Mouse (Mus musculus) liver, adult 2 months (tissue): ENCODE measurements around the gene Gnrhr. TPM values are rescaled to one million over a fixed set of nuclear protein-coding genes. Genes with fewer than 3 reads are reported as not detected.

ENCODE experiments used
- DNase-seq: peaks from one replicate; pipeline ENCODE4 v3.0.0-alpha.2; 2011; ENCODE audit warnings: low read depth, low spot score; ENCODE audit errors: extremely low read depth
- H3K27ac ChIP-seq: fragments of 200-500 bp; replicated peaks from 2 replicates; pipeline ENCODE4 v1.5.1; 2012; ENCODE audit warnings: low read depth, mild to moderate bottlenecking, control low read depth, inconsistent platforms, low read length; ENCODE audit not compliant: insufficient read depth
- H3K27me3 ChIP-seq: fragments of 200-500 bp; 2 replicates; pipeline ENCODE4 v1.6.1; 2012; ENCODE audit warnings: mild to moderate bottlenecking, moderate library complexity, low read length, inconsistent platforms; ENCODE audit not compliant: control insufficient read depth, insufficient read depth
- H3K36me3 ChIP-seq: fragments of 200-500 bp; 2 replicates; pipeline ENCODE4 v1.6.1; 2012; ENCODE audit warnings: low read length, inconsistent platforms; ENCODE audit not compliant: control insufficient read depth, insufficient read depth
- H3K4me1 ChIP-seq: fragments of 200-500 bp; 2 replicates; pipeline ENCODE4 v1.6.1; 2011; ENCODE audit warnings: low read length; ENCODE audit not compliant: control insufficient read depth, insufficient read depth
- H3K4me3 ChIP-seq: fragments of 200-500 bp; 2 replicates; pipeline ENCODE4 v1.5.1; 2011; ENCODE audit warnings: low read depth, mild to moderate bottlenecking, control low read depth, low read length, moderate library complexity; ENCODE audit not compliant: insufficient read depth
- H3K79me2 ChIP-seq: fragments of 200-500 bp; 2 replicates; pipeline ENCODE4 v1.6.1; 2012; ENCODE audit warnings: inconsistent platforms, mild to moderate bottlenecking, low read length, moderate library complexity; ENCODE audit not compliant: control insufficient read depth, insufficient read depth
- H3K9ac ChIP-seq: fragments of 200-500 bp; 2 replicates; pipeline ENCODE4 v1.6.1; 2012; ENCODE audit warnings: low read depth, mild to moderate bottlenecking, control low read depth, inconsistent platforms, low read length
- CTCF ChIP-seq: fragments of 200-500 bp; IDR thresholded peaks from 2 replicates; pipeline ENCODE4 v1.5.1; 2011; ENCODE audit warnings: low read depth, low read length, control low read depth
- POLR2A ChIP-seq: fragments of 200-500 bp; IDR thresholded peaks from 2 replicates; pipeline ENCODE4 v1.6.1; 2011; ENCODE audit warnings: low read length, control low read depth; ENCODE audit not compliant: insufficient read depth; ENCODE audit errors: extremely low read depth
- WGBS: fragments of 180-500 bp; shearing (Covaris S2); methylation state at CpG from one replicate; pipeline ENCODE4 v1.1.7; 2018; 5-methylcytosine and 5-hydroxymethylcytosine counted together
- polyA plus RNA-seq: library from polyadenylated mRNA; depleted of rRNA; stranded (reverse); fragments of >200 nt; gene quantifications from 2 replicates; pipeline ENCODE4 v1.2.3, GENCODE M21; 2012; rRNA removed
- total RNA-seq: library from RNA; depleted of rRNA; stranded (reverse); fragments of >200 nt; gene quantifications from 2 replicates; pipeline ENCODE4 v1.2.3, GENCODE M21; 2014; rRNA removed

Gene Gnrhr
- total and polyA plus RNA-seq, 2 experiments, result not detected

DNA sequence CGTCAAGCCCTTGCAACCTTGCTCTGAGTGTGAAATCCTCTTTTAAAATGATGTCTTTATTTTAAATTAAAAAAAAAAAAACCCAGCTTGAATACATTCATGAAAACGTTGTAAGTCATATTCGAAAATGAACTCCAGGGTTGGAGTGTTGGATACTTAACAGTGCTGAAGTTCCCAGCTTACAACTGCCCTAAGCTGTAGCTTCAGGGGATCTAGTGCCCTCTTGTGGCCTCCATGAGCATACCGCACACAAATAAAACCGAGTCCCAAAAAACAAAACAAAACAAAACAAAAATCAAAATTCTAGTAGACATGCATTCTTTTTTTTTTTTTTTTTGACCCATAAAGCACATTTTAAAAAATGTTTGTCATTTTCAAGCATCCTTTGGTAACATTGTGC lies 6.9 kb downstream of the Gnrhr start:
- 19% methylated on average over 5 of the region's 5 CpGs for WGBS
- Histone ChIP-seq H3K27ac (no peak overlapping the region), H3K9ac (no peak overlapping the region), H3K79me2 (no peaks in the 10 kb centered on the region), H3K4me1 (no peaks in the 10 kb centered on the region), H3K36me3 (no peaks in the 10 kb centered on the region), H3K27me3 (no peaks in the 10 kb centered on the region), H3K4me3 (no peak overlapping the region)
- DNase-seq, result peak; percentile 61
- no peak for TF ChIP-seq POLR2A
- peak; percentile 62; the same call in 1 of the 2 replicates for TF ChIP-seq CTCF

DNA sequence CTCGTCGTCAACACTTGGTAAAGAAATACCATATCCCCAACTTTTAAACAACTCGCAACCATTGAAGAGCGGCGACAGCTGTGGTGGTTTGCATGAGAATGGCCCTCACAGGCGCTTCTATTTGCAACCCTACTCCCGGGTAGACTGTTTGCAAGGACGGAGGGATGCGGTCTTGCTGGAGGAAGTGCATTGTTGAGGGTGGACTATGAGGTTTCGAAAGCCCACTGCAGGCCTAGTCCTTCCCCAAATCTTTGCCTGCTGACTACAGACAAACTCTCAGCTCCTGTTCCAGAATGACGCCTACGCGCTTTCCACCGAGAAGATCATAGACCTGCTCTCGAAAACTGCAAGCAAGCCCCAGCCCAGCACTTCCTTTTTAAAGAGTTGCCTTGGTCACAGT lies 7.4 kb downstream of the Gnrhr start:
- Histone ChIP-seq H3K36me3 (no peaks in the 10 kb centered on the region), H3K9ac (no peak overlapping the region), H3K4me3 (no peak overlapping the region), H3K27ac (no peak overlapping the region), H3K4me1 (no peaks in the 10 kb centered on the region), H3K79me2 (no peaks in the 10 kb centered on the region), H3K27me3 (no peaks in the 10 kb centered on the region)
- WGBS, result 56% methylated on average over 15 of the region's 15 CpGs
- TF ChIP-seq POLR2A (no peak), CTCF (no peak)
- peak; percentile 17 for DNase-seq

- H3K27me3 ChIP-seq, result no peaks in the 10 kb centered on the region
- 53% methylated on average over 6 of the region's 6 CpGs for WGBS
- H3K9ac ChIP-seq, result no peak overlapping the region
- H3K79me2 ChIP-seq, result no peaks in the 10 kb centered on the region
- no peaks in the 10 kb centered on the region for H3K4me1 ChIP-seq
- H3K27ac ChIP-seq, result no peak overlapping the region
- TF ChIP-seq CTCF (no peak), POLR2A (no peak)
- no peak overlapping the region for H3K4me3 ChIP-seq
- no peak for DNase-seq
- H3K36me3 ChIP-seq, result no peaks in the 10 kb centered on the region
Measured at GRCm38 (mm10) chr5:86187441-86187840, 10.3 kb downstream of the Gnrhr start.

GRCm38 (mm10) chr5:86173778-86174177 lies 23.9 kb downstream of the Gnrhr start:
- Histone ChIP-seq H3K4me3 (no peak overlapping the region), H3K27ac (no peak overlapping the region), H3K27me3 (no peaks in the 10 kb centered on the region), H3K4me1 (peaks cover 2% of the 10 kb centered on the region; the same call in 1 of the 2 replicates), H3K9ac (no peak overlapping the region), H3K36me3 (no peaks in the 10 kb centered on the region), H3K79me2 (no peaks in the 10 kb centered on the region)
- TF ChIP-seq POLR2A (no peak), CTCF (no peak)
- no peak for DNase-seq
- 57% methylated on average over 2 of the region's 2 CpGs for WGBS

DNA sequence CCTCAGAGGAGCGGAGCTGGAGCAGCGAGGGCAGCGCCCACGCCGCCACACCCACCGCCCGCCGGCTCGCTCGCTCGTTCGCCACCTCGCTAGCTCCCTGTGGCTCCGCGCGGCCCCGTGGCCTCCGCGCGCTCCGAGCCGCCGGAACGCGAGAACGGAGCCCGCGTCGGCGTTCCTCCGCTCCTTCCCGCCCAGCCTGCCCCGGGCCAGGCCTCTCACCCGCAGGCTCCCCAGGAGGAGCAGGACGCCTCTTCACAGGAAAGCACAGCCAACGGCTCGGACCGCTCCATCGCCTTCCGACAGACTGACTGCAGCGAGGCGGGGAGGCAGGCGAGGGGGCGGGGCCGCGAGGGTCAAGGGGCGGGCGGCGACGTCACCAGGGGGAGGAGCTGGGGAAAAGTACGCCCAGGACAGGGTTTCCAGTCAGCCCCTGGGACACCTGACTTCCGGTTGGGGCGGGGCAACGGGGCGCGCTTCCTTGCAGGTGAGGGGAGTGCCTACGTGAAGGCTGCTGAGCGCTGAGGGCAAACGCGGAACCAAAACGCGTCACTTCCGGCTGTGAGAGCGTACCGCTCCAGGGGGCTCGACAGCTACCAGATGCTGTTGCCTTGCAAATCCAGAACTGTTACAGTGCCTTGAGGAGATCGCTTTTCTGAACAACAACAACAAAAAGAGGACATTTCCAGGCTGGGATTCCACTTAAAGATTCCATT lies 25.1 kb downstream of the Gnrhr start, which contains the start of gene Uba6:
TSS of gene Uba6 (minus strand) at position 355 of the 713 bp plus-strand sequence.
- Histone ChIP-seq H3K4me1 (peaks cover 2% of the 10 kb centered on the region; the same call in 1 of the 2 replicates), H3K27ac (peak within 1 kb of the TSS; percentile 32; the same call in 1 of the 2 replicates), H3K27me3 (no peaks in the 10 kb centered on the region), H3K9ac (peak within 1 kb of the TSS; percentile 69), H3K36me3 (no peaks in the 10 kb centered on the region), H3K4me3 (peak within 1 kb of the TSS; percentile 77), H3K79me2 (no peaks in the 10 kb centered on the region)
- TF ChIP-seq CTCF (no peak), POLR2A (peak; percentile 65; the same call in 1 of the 2 replicates)
- under 1% methylated on average over 67 of the region's 67 CpGs for WGBS
- DNase-seq, result peak; percentile 92

DNA sequence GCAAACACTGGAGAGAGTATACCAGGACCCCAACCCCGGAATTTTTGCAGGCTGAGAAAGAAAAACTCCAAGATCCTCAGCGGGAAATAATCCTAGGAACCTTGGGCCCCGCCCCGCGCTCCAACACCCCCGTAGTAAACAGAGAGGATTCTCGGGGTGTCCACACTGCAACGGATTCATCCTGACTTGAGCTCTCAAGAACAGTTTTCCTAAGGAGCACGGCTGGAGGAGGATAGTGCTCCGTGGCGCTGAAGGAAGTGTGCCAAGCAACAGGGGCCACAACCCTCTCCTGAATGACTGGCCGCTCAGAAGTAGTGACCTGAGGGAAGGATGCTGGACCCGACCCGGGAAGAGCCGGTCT lies 25.6 kb downstream of the Gnrhr start:
- DNase-seq, result no peak
- TF ChIP-seq CTCF (no peak), POLR2A (no peak)
- no peaks in the 10 kb centered on the region for H3K36me3 ChIP-seq
- peak overlapping the region; percentile 69 for H3K9ac ChIP-seq
- H3K79me2 ChIP-seq, result no peaks in the 10 kb centered on the region
- H3K4me3 ChIP-seq, result peak overlapping the region; percentile 77
- no peaks in the 10 kb centered on the region for H3K27me3 ChIP-seq
- no peak overlapping the region for H3K27ac ChIP-seq
- peaks cover 2% of the 10 kb centered on the region; the same call in 1 of the 2 replicates for H3K4me1 ChIP-seq
- WGBS, result under 1% methylated on average over 15 of the region's 15 CpGs

Other genes starting within 250 kb of the Gnrhr start
- gene Cenpc1, start 132.3 kb downstream of the Gnrhr start, total RNA-seq, result 2.8 and 3.2 TPM in 2 replicates
- 0.93 and 1.1 TPM in 2 replicates for gene Cenpc1, start 132.3 kb downstream of the Gnrhr start, polyA plus RNA-seq
- 0.74 and 1.1 TPM in 2 replicates for gene Stap1, start 126.2 kb downstream of the Gnrhr start, total RNA-seq
- 0.34 and 0.38 TPM in 2 replicates for gene Stap1, start 126.2 kb downstream of the Gnrhr start, polyA plus RNA-seq
- gene Uba6, start 25.1 kb downstream of the Gnrhr start, total RNA-seq, result 5.0 and 5.5 TPM in 2 replicates
- gene Uba6, start 25.1 kb downstream of the Gnrhr start, polyA plus RNA-seq, result 0.63 and 0.69 TPM in 2 replicates
- gene Tmprss11c, start 91.4 kb upstream of the Gnrhr start, total RNA-seq, result not detected in 2 replicates
- not detected in 2 replicates for gene Tmprss11c, start 91.4 kb upstream of the Gnrhr start, polyA plus RNA-seq
- gene Tmprss11d, start 175.5 kb upstream of the Gnrhr start, total RNA-seq, result not detected in 2 replicates
- not detected in 2 replicates for gene Tmprss11d, start 175.5 kb upstream of the Gnrhr start, polyA plus RNA-seq